Mouse (Mus musculus) hindlimb bud, embryonic 11.5 days (tissue): Measurements from ENCODE around the gene Lcp2.
"Not testable (repeated sequence)": the region's sequence is repeated elsewhere in the genome, so short reads cannot be mapped to it uniquely, and the experiment has no call there.

Experiments used
- DNase-seq: peaks from one replicate; pipeline ENCODE4 v3.0.0-alpha.2; 2012; ENCODE audit warnings: low read depth, low spot score; ENCODE audit errors: extremely low spot score

Gene Lcp2

GRCm38 (mm10) chr11:34083795-34084194 is 37.1 kb downstream of the Lcp2 start:
- no peak for DNase-seq

- DNase-seq, result no peak
These were observed 37.9 kb downstream of the Lcp2 start for GRCm38 (mm10) chr11:34084639-34085038.

DNA sequence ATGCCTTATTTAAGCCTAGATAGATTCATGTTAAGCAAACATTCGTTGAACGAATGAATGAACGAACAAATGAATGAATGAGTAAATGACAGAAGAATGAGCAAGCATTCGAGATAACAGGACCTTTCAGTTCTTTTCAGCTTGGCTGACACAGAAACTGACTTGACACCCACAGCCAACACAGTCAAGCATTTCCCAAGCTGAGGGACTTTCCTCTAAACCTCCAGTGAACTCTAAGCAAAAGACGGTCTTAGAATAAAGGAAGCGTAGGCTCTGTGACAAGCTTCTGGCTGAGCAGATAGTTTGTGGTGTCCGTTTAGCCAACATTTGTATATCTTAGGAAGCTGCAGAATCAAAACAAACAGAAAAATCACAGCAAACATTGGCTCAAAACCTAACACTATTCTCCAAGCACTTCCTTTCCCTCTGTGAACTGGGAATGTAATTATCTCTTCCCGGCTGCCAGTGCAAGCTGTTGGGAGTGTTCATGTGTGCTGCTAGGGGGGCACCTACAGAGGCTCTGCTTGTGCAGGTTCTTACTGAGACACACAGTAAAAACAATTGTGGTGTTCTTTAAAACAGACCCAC is 39.5 kb downstream of the Lcp2 start:
- DNase-seq, result no peak

DNA sequence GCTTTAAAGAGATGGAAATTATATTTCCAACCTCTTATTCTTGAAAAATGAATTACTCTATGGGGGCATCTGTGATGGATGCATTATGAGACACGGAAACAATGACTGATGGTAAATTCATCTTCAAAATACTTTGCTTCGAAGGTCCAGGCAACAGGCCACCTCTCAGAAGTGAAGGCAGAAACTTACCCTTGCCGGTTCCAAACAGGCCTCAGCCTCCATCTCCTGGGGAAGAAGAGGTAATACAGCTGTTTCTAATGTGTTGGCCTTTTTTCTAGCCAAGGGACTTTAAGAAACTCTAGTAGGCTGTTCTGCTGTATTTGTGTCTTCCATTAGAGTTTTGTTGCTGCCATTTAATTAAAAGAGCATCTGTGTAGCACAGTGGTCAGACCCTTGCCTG is 40.3 kb downstream of the Lcp2 start:
- DNase-seq, result no peak

GRCm38 (mm10) chr11:34098422-34098821 is 51.7 kb downstream of the Lcp2 start, which contains the start of gene 4930469K13Rik:
TSS of gene 4930469K13Rik (minus strand) at chr11:34098554.
- DNase-seq, result no peak

DNA sequence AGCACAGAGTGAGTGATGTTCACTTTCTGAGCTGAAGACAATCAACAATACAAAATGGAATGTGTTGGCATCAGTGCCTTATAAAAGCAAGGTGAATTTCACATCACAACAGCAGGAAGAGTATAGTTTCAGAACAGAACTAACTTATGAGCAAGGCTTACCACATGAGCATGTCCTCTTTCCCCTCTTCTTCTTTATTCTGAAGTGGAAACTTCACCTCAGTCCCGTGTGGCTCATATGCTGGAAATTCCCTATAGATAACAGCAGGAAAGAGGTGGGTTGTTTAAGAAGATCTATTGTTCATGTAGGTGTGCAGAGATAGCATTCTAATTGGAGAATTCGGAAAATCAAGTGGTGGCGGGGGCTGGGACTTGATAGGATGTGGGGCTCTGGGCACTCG is 55.1 kb downstream of the Lcp2 start:
- DNase-seq, result no peak

DNA sequence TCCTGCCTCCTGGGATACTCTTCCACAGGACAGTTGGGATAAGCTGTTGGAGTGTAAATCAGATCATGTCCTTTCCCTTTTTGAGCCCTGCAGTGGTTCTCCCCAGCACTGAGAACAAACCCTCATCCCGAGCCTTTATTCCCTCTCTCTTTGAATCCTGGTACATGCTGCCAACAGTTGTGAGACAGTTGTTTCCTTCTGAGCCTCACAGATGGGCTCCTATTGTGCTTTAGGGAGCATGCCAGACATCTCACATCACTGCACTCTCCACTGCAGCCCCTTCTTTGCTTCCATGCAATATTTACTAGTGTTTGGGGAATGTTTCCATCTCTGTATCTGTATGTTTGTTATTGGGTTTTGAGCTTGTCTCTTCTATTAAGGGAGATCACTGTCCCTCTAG is 58.2 kb downstream of the Lcp2 start:
- DNase-seq, result no peak

- no peak for DNase-seq
These were observed 62.5 kb downstream of the Lcp2 start for GRCm38 (mm10) chr11:34109260-34109659.

DNA sequence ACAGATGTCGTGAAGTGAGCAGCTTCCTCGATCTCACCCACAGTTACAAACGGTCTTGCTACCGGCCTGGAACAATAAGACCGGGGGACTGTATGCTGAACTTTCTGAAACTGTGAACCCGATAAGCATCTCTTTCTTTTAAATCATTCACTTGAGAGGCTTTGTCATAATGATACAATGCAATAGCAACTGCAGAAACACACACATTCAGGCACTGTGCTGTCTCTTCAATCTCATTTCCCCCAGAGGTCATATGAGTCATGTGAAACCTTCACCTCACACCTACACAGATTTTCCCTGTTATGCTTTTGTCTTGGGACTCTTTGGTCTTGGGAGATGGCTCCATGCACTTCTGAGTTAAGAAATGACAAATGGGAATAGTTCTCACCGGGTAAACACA is 65.2 kb downstream of the Lcp2 start:
- DNase-seq, result no peak

GRCm38 (mm10) chr11:34112781-34113380 is 66.2 kb downstream of the Lcp2 start:
- no peak for DNase-seq

- DNase-seq, result no peak
These were observed 67.0 kb downstream of the Lcp2 start for GRCm38 (mm10) chr11:34113760-34114159.

- DNase-seq, result no peak
These were observed 69.9 kb downstream of the Lcp2 start for GRCm38 (mm10) chr11:34116572-34117135.

GRCm38 (mm10) chr11:34117581-34117980 is 70.9 kb downstream of the Lcp2 start:
- no peak for DNase-seq

DNA sequence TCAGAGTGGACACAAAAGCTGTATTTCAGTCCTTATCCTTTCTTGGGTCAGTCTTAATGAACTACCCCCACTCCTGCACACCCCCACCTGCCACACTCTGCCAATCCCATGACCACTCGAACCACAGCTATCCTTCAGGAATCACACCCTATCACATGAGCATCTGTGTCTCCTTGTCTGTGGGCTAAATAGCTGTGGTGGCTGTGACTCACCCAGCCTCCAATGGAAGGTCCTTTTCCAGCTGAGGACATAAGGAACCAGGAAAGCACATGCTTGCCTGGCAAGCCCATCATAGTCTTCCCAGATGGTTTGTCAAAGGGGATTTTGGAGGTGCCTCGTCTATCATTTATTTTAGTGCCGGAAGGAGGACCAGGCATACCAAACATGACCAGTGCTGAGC is 71.6 kb downstream of the Lcp2 start:
- no peak for DNase-seq

DNA sequence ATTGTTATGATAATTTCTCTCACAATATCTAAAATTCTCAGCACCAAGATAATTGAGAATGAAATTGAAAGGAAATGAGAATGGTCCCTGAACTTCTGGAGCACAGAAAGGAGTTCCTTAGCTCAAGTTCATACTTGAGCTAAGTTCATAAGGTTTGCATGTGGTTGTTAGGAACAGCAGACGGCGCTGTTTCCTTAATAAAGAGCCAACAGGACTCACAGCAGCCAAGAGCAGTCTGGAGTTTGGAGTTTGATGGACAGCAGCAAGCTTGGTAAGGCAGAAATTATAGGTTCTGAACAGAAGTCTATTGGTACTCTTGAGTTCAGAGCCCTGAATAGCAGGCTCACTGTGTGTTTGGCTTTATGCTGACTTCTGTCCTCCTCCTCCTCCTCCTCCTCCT is 76.4 kb downstream of the Lcp2 start:
- peak; percentile 20 for DNase-seq

- DNase-seq, result no peak
These were observed 78.1 kb downstream of the Lcp2 start for GRCm38 (mm10) chr11:34124852-34125251.

DNA sequence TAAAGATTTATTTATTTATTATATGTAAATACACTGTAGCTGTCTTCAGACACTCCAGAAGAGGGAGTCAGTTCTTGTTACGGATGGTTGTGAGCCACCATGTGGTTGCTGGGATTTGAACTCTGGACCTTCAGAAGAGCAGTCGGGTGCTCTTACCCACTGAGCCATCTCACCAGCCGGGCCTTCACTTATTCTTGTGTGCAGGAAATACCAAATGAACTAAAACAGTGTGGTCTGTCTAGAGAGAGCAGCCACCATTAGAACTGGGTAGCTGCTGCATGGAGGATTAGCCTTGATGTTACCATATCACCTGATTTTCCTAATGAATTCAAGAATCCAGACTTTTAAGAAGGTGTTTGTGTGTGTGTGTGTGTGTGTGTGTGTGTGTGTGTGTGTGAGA is 79.0 kb downstream of the Lcp2 start:
- not testable (repeated sequence) for DNase-seq

GRCm38 (mm10) chr11:34128412-34128811 is 81.7 kb downstream of the Lcp2 start:
- no peak for DNase-seq

DNA sequence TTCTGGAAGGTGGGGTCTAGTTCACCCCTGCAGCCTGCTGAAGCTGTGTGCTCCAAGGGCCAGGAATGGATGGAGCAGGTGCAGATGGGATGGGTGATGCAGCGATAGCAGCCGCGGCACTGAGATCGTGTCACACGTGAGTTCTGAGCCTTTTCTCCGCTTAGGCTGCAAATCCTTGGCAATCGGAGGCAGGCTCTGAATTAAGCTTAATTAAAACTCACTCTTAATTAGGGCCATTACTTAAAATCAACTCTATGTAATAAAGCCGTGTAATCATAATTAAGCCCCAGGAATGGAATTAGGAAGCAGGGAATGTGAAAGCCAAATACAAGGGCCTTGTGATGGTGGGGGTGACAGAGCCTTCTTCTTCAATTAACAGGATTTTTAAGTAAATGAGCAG is 92.6 kb downstream of the Lcp2 start:
- no peak for DNase-seq
